Mouse (Mus musculus): ENCODE results near the gene Sirpa. TPM values are rescaled to one million over a fixed set of nuclear protein-coding genes. Genes with fewer than 3 reads are reported as not detected.
A peak's percentile ranks its signal among the peaks of the same experiment; 100 is the strongest.

The Sirpa gene
- total RNA-seq, 1 experiment from 2014 or later = 31.6 TPM

DNA sequence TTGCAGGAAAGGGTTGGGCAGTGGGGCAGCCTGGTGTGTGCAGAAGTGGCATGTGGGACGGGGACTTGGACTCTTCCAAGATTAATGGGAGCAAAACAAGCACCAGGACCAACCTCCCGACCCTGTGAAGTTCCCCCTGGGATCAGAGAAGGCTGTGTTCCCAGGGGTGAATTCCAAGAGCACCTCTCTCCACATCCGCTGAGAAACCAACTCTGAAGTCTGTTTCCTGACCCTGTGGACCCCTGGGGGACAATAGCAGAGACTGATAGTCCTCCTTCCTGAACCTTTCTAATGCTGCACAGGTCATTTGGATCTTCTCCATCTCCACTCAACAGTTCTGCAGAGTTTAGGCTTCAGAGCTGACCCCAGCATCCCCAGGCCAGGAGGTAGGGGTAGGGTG is 10.8 kb upstream of the Sirpa start:
- no peak for ATAC-seq (replicated peaks; ENCODE audit: low read depth, poor library complexity, severe bottlenecking)

DNA sequence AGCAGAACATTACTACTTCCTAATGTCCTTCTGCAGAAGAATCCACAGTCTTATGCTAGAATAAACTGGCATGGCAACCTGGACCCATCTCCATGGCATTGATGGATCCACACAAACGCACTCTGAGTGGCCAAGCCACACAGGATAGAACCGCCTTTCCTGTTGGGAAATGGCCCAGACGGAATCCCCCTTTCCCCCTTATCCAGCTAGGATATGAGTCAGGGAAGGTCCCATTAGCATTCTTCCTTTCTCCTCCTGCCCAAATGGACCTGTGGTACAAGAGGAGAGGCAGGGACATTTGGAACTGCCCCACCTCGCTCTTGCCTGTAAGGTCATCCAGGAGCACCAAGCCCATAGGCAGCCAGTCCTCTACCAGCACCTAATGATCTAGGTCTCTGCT is 10.4 kb upstream of the Sirpa start:
- ATAC-seq (replicated peaks; ENCODE audit: low read depth, poor library complexity, severe bottlenecking) = no peak

DNA sequence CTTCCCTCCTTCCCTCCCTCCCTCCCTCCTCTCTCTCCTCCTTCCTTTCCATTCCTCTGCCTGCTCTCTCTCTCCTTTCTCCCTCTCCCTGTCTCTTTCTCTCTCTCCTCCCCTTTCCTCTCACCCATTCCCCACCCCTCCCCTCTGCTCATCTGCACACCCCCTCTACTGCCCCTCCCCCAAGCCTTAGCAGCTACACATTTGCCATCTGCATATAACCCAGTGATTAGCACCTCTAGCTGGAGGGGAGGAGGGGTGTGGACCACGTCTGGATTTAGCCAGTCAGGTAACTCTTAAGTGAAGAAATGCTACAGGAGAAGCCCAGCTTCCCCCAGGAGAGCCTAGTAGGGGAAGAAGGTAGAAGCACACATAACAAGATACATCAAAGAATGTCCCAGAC is 7.7 kb upstream of the Sirpa start:
- ATAC-seq (replicated peaks; ENCODE audit: low read depth, poor library complexity, severe bottlenecking) = no peak

DNA sequence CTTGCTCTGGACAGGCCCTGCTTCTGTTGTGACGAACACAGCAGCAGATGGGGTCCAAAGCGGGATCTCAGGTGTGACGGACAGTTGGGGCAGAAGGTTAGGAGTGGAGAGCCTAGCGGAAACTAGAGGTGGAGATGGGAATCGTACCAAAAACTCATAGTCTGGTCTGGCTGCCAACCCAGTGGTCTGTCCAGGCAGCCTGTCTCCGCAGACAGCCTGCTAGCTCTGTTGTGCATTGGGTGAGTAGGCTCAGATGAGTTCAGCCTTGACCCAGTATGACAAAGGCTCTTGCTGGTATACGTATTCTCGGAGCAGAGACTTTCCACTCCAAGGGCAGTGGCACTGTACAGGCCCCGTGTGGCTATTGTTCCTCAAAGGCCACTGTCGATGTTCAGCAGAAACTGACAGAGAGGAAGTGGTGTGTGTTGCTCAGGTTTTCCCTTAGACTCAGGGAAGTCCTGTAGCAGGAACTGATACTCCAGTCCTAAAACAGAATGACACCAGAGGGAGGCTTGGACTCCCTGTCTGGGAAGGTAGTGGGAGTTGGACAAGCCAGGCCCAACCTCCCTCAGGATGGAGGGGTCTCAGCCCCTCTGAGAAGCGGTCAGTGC is 6.6 kb upstream of the Sirpa start:
- ATAC-seq (replicated peaks; ENCODE audit: low read depth, poor library complexity, severe bottlenecking) = peak; percentile 89

DNA sequence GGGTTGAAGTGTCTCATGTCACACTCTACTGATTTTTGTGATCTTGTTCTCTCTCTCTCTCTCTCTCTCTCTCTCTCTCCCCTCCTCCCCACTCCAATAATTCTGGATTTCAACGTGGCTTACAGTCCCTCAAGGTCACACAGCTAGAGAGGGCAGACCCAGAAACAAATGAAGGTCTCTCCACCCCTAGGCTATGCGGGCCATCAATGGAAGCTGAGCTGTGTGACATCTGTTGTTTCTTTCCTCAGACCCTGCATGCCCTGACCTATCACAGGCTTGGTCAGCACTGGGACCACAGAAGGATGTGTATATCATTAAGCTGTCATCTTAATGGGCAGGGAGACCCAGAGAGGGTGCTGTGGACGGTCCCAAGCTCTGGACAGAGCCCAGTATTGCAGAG is 5.4 kb upstream of the Sirpa start:
- no peak for ATAC-seq (replicated peaks; ENCODE audit: low read depth, poor library complexity, severe bottlenecking)

DNA sequence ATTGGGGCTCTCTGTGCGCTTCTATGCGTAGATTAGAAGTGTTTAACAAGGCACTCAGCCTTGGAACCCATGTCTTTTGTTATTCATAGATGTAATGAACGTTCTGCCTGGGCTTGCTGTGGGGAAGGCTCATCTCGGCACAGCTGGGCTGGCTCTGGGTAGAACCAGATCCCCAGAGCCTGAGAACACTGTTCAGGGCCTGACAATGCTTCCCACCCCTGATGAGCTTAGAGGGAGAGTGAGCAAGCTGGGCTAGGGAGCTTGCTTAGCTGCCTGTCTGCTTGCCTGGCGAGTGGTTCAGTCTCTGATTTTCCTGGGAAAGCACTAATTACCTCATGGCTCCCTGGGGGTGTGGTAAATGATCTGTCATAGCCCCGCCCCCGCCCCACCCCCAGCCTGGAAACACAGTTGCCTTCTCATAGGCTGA is 4.8 kb upstream of the Sirpa start:
- ATAC-seq (replicated peaks; ENCODE audit: low read depth, poor library complexity, severe bottlenecking) = no peak

DNA sequence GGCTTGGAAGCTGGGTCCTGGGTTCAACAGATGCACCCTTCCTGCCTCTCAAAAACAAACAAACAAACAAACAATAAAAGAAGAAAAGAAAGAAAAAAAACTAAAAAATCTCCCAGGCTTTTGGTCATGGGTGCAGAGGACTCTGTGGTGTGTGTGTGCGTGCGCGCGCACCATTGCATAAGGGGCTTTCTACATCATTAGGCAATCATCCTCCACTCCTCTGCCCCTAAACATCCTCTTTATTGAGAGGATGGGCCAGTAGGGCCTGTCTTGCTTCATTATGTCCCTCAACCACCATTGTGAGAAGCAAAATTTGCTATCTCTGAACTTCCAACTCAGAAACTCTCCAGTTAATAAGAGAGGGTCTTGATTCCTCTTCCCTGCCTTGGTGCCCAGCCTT is 738 bp upstream of the Sirpa start:
- ATAC-seq (replicated peaks; ENCODE audit: low read depth, poor library complexity, severe bottlenecking) = peak; percentile 34

DNA sequence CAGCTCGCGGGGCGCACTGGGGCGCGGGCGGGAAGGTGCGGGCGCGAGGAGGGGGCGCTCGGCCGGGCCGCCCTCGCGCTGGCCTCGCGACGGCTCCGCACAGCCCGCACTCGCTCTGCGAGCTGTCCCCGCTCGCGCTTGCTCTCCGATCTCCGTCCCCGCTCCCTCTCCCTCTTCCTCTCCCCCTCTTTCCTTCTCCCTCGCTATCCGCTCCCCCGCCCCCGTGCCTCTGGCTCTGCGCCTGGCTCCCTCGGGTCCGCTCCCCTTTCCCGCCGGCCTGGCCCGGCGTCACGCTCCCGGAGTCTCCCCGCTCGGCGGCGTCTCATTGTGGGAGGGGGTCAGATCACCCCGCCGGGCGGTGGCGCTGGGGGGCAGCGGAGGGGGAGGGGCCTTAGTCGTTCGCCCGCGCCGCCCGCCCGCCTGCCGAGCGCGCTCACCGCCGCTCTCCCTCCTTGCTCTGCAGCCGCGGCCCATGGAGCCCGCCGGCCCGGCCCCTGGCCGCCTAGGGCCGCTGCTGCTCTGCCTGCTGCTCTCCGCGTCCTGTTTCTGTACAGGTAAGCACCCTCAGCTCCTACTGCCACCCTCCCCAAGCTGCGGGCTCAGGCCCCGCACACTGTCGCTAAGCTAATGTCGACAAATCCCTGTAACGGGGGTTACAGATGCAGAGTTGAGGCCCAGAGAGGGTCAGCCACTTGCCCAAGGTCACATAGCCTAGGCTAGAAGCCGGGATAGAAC is 673 bp downstream of the Sirpa start:
- ATAC-seq (replicated peaks; ENCODE audit: low read depth, poor library complexity, severe bottlenecking) = peak; percentile 20; the same call in 1 of the 2 replicates

DNA sequence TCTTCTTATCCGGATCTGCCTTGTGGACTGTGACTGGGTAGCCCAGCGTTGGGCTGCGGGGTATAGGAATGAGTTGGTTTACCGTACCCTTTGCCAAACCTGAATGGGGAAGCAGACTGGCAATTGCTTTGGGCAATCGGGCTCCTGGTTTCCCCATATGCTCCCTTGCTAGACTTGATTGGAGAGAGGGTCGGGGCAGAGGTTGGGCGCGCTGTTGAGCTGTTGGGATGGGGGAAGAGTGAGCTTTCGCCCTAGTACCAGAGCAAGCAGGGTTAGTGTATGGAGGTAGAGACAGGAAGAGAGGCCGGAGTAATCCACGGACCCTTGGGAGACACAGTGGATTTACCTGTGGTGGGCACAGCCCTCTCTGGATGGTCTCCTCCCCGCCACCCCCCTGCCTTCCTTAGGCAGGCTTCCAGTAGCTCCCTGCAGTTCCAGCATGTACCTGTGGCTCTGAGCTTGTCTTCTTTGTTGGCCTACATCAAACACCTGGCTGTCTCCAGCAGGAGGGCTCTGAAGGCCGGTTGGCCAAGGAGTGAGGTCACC is 1.3 kb downstream of the Sirpa start:
- ATAC-seq (replicated peaks; ENCODE audit: low read depth, poor library complexity, severe bottlenecking) = no peak

DNA sequence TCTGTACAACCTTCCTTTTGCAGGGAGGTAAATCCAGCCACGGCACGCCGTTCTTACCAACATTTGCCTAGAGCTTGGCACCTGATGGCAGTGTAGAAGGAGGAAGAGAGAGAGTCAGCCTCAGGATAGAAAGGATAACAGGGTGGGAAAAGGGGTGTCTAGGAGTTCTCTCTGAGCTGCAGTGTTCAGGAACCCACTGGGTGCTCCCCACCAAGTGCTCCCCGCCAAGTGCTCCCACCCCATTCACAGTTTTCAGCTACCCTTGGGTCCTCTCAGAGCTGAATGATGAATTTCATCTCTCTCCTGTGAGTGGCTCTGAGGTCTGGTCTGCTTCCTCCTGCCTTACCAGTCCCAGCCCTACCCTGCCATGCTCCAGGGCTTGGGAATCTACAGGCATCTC is 1.9 kb downstream of the Sirpa start:
- no peak for ATAC-seq (replicated peaks; ENCODE audit: low read depth, poor library complexity, severe bottlenecking)

DNA sequence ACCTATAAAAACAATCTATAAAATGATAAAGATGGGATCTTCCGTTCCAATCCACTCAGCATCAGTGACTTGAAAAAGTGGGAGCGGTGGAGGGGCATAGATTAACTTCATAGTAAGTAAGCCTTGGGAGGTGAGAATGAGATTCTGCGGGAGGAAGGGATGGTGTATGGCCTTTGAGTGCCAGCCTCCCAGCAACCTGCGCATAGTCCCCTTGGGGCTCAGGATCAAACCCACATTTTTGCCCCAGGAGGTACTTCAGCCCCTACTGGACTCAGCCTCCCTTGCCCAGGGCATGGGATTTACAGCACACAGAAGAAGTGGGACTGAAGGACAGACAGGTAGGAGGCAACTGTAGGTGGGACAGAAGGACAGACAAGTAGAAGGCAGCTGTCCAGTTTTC is 2.6 kb downstream of the Sirpa start:
- ATAC-seq (replicated peaks; ENCODE audit: low read depth, poor library complexity, severe bottlenecking) = no peak

DNA sequence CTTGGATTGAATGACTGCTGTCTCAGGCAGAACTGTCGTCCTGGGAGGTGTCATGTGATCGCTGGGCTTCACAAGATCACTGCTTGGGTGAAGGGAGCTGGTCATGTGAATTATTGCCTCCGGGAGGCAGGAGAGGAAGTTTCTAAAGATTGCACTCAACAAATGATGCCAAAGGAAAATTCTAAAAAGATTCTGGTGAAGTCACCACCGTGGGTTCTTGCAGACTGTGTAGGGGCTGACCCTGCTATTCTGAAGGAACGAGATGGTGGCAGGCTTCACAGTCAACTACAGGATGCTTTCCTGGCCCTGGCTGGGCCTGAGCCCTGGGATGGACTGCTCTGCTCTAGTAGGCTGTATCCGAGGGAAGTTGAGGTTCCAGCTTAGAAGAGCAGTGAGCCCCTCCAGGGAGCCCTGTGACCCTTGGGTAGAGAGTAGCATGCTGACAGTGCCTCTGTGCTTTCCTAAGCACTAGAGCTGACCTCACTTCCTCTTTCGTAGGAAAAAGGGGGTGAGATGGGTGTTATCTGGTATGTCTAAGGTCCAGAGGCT is 3.1 kb downstream of the Sirpa start:
- peak; percentile 63 for ATAC-seq (replicated peaks; ENCODE audit: low read depth, poor library complexity, severe bottlenecking)

DNA sequence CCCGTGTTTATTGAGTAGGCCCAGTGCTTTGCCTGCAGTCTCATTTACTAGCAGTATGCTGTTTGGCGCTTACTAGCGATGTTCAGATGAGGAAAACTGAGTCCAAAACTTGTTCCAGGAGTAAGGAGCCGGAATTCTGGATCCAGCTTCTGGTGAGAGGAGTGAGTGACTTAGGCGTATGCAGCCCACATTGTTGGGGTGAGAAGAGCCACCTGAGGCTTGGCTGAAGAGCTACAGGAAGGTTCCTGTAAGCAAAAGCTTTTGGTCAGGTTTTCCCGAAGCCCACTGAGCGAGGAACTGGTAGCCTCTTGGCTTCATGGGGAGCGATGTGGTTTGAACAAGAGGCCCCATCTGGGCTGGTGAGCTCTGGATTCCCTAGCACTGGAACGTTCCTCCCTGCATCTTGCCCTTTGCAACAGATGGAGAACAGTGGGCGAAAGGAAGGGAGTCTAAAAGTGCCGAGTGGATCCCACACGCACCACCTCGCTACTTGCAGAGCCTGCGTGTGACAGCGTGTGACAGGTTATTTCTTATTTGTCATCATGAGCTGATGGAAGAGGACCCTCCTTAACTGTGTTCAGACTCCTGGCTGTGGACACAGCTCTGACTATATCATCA is 4.0 kb downstream of the Sirpa start:
- no peak for ATAC-seq (replicated peaks; ENCODE audit: low read depth, poor library complexity, severe bottlenecking)

DNA sequence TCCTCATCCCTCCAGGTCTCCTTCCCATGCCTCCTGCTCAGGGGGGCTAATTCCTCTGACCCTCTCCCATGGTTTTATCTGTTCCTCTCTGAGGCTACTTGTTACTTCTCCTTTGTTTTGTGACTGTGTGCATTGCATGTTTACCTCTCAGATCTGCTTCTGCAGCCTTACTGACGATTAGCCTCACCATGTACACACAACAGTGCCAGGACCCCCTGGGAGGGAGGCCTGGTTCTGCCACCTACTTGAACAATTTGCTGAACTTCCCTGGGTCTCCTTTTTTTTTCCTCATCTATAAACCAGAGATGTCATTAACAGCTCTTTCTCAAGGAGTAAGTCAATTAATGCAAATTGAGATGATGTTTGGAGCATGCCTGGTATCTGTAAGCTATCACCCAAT is 4.9 kb downstream of the Sirpa start:
- no peak for ATAC-seq (replicated peaks; ENCODE audit: low read depth, poor library complexity, severe bottlenecking)

DNA sequence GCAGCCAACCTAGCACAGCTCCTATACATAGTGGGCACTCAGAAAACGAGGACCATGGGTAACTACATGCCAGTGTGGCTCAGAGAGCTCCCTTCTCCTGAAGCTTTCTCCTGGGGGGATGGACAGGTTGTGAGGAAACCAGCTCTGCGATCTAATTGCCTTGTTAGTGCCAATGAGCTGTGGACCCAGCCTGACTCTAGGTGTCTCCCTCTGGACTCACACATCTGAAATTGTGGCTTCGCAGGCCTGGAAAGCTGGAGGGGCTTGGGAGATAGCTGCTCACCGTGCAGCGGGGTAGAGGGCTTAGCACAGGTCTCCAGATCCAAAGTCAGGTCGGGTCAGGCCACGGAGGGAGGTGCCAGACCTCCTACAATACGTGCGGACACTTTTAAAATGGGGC is 5.5 kb downstream of the Sirpa start:
- no peak for ATAC-seq (replicated peaks; ENCODE audit: low read depth, poor library complexity, severe bottlenecking)

DNA sequence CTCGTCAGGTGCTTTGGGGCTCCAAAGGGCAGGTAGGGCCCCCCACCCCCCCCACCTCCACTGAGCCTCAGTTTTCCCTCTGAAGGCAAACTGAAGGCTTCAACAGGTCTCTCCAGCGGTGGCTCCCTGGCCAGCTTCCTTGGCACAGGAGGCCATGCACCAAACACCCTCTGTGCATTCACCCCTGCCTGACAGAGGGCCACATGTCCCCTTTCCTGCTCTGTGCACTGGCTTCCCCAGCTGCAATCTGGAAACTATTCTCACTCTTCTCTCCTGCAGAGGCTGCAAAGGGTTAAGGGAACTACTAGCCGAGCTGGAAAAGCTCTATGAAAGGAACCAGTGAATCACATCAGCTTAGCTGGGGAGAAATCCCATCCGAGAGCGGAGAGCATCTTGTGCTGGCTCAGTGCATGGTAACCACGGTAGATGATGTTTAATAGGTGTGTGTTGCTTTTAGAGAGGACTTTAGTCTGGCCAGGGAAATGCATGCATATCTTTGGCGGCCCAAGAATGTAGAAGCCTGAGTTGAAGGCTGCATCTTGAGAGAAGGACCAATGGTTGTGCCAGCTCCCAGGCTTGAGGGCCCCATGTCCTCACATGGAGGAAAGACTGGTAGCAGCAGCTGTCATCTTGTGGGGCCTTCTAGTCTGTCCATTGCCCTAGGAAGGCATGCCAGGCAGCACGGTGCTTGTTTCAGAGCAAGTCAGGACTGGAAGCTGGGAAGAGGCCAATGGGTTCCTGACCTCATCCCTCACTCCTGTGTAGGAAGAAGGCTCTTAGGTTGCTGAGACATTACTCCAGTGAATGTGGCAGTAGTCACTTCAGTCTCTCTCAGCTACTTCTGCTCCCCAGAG is 6.8 kb downstream of the Sirpa start:
- ATAC-seq (replicated peaks; ENCODE audit: low read depth, poor library complexity, severe bottlenecking) = no peak

DNA sequence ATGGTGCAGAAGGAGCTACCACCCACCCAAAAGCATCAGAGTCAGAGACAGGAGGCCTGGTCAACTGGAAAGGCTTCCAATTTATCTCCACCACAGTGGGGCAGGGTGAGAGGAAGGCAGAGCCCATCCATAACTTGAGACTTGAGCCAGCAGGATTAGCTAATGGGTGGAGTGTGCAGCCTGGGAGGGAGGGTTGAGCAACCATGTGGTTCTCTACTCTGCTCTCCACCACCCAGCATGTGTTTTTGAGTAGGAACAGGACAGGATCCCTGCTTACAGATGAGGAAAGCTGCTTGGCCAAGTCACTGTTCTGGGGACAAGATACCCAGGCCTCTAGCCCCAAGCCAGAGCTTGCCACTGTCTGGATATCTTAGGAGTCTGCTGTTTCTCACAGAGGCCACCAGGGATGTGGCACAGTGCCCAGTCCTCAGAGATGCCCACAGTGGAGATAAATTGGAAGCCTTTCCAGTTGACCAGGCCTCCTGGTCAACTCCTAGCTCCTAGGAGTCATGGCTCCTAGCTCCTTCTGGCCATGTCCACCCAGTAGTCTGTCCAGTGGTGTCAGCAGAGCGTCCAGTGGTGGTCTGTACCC is 8.5 kb downstream of the Sirpa start:
- ATAC-seq (replicated peaks; ENCODE audit: low read depth, poor library complexity, severe bottlenecking) = peak; percentile 38

DNA sequence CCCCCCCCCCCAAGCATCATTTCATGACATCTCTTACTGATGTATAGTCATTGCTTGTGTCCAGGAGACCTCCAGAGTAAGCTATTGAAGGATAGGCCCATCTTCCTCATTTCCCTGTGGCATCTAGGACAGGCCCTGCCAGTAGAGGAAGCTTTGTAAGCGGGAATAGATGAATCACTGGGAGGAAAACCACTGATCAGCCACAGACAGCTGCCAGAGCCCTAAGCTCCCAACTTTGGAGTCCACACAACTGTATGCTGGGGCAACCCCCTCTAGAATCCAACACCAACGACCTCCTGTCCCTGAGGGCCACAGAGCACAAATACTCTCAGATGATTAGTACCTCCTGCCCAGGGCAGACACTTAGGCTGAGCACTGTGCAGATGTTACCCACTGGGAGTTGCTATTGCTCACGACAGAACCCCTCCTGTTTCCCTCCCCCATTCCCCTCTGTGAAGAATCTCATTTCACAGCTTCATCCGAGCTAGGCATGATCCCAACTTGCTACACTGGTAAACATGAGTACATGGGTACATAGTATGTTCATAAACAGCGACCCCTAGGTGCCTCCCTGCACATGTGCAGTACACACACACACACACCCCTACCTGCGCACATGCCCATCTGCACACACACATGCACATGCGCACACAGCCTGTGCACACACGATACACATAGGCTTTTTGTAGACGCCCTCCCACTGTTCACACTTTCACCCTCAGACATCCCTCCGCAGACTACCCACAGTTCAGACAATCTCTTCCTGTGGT is 9.4 kb downstream of the Sirpa start:
- ATAC-seq (replicated peaks; ENCODE audit: low read depth, poor library complexity, severe bottlenecking) = peak; percentile 67

DNA sequence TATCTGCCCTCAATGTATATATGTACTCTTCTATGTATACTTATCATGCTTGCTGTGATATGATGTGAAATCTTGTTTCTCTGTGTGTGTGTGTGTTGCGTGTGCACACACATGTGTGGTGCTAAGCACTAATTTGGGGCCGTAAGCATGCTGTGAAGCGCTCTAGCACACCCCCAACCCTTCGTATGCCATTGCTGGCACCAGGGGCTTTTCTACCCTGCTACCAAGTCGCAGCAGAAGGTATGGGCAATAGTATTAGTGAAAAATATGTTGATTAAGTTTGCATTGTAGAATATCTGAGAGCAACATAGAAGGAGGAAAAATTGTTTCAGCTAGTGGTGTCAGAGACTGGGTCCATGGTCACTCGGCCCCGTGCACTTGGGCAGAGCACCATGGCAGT is 10.2 kb downstream of the Sirpa start:
- no peak for ATAC-seq (replicated peaks; ENCODE audit: low read depth, poor library complexity, severe bottlenecking)

All from common myeloid progenitor, adult 5-6 weeks (primary cell).